Mouse (Mus musculus): Measurements from ENCODE around the gene Col9a1.

The Col9a1 gene

GRCm38 (mm10) chr1:24222231-24222630 lies 44.8 kb downstream of the Col9a1 start:
- no peak for DNase-seq (ENCODE audit: low read depth, low spot score)

- no peak for DNase-seq (ENCODE audit: low read depth, low spot score)
Measured at GRCm38 (mm10) chr1:24222981-24223612, 45.7 kb downstream of the Col9a1 start.

GRCm38 (mm10) chr1:24225825-24226526 lies 48.6 kb downstream of the Col9a1 start:
- no peak for DNase-seq (ENCODE audit: low read depth, low spot score)

- no peak for DNase-seq (ENCODE audit: low read depth, low spot score)
Measured at GRCm38 (mm10) chr1:24226941-24227711, 49.7 kb downstream of the Col9a1 start.

GRCm38 (mm10) chr1:24229552-24229951 lies 52.1 kb downstream of the Col9a1 start:
- no peak for DNase-seq (ENCODE audit: low read depth, low spot score)

- no peak for DNase-seq (ENCODE audit: low read depth, low spot score)
Measured at GRCm38 (mm10) chr1:24230428-24230827, 53.0 kb downstream of the Col9a1 start.

GRCm38 (mm10) chr1:24231504-24232270 lies 54.3 kb downstream of the Col9a1 start:
- DNase-seq (ENCODE audit: low read depth, low spot score) = no peak

GRCm38 (mm10) chr1:24236330-24236729 lies 58.9 kb downstream of the Col9a1 start:
- no peak for DNase-seq (ENCODE audit: low read depth, low spot score)

- DNase-seq (ENCODE audit: low read depth, low spot score) = no peak
Measured at GRCm38 (mm10) chr1:24240039-24240691, 62.8 kb downstream of the Col9a1 start.

DNA sequence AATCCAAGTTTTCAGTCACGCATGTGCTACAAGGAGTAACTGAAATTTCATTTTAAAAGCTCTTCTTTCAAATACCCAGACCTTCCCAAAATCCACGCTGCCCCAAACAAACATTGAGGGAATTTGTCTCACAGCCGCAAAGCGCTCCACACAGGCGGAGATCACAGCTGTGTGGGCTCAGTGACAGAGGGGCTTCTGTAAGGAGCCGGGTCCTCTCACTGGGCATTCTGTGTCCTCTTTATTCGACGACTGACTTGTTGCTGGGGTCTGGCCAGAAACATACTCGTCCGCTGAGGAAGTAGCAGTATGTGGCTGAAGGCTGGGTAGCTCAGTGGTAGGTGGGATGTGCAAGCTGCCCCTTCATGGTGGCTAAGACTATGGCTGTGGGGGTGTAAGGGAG lies 67.5 kb downstream of the Col9a1 start:
- no peak for DNase-seq (ENCODE audit: low read depth, low spot score)

GRCm38 (mm10) chr1:24245700-24246375 lies 68.4 kb downstream of the Col9a1 start:
- DNase-seq (ENCODE audit: low read depth, low spot score) = no peak

GRCm38 (mm10) chr1:24248294-24249104 lies 71.1 kb downstream of the Col9a1 start:
- DNase-seq (ENCODE audit: low read depth, low spot score) = no peak

DNA sequence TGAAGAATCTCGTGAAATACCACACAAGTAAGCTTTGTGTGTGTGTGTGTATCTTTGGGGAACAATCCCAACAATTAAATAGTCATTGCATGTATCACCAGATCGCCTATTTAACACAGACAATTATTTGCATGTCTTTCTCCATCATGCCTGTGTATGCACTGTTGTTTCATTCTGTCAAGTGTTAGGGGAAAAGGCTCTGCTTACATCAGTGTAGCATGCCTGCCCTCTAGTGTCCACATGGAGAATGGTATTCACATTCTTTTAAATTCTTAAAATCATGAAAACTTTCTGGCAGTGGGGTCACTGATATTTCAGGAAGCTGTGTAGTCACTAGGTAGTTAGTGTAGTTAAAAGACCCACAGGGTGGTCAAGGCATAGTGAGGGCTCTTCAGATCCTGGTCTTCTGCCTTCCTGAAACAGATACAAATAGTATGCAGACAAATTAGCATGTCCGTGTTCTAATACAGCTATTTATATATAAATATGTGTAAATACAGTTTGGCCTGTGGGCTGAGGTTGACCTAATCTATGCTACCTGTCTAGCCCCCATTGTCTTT lies 71.8 kb downstream of the Col9a1 start:
- DNase-seq (ENCODE audit: low read depth, low spot score) = no peak

GRCm38 (mm10) chr1:24257961-24258360 lies 80.6 kb downstream of the Col9a1 start:
- no peak for DNase-seq (ENCODE audit: low read depth, low spot score)

DNA sequence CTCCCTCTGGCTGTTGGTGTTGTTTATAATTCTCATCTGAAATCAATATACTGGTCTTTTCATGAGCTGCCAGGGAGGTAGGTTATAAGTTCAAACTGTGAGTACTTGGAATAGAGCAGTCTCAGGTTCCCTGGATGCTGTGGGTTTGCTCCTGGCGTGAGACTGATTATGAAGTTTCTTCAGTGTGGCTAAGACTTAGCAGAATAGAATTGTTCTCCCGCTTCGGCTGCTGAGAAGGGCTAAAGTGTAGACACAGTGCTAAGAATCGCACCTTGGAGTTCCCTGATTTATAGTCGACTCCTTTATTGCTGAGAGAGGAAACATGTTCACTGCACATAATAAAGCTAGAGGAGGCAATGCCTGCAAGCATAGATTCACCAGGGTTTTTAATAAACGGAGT lies 82.0 kb downstream of the Col9a1 start:
- DNase-seq (ENCODE audit: low read depth, low spot score) = no peak

- no peak for DNase-seq (ENCODE audit: low read depth, low spot score)
Measured at GRCm38 (mm10) chr1:24261181-24261580, 83.8 kb downstream of the Col9a1 start.

DNA sequence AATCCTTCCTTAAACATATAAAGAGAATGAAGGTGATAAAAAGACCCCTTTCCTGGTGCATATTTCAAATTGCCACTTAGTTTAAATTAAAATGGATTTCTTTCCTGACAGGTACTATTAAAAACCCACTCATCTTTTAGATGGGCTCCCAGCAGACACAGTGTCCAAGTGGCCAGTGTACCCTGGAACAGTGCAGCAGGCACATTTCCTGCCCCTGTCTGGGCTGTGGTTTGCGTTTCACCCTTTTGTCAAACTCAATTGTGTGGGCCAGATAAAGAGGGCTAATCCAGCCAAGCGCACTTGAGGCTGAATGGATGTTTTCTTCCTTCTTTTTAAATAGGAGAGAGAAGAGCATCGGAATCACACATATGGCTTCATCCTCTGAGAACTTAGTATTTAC lies 89.6 kb downstream of the Col9a1 start:
- no peak for DNase-seq (ENCODE audit: low read depth, low spot score)

DNA sequence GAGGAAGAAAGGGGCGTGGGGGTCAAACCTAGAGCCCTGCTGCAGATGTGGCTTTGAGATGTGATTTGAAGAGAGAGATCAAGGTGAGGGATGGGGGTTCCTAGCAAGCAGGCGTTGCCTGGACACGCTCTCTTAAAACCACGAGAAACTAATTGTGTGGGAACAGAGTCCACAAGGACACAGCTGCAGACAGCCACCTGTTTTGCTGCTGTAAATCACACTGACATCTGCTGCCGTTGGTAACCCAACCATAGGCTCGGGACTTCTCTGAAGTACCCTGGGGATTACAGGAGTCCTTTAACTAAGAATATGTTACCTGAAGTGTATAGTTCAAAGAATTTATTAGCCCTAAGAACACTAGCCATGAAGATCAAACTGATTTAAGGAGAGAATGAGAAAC lies 109.0 kb downstream of the Col9a1 start:
- DNase-seq (ENCODE audit: low read depth, low spot score) = no peak

- DNase-seq (ENCODE audit: low read depth, low spot score) = no peak
Measured at GRCm38 (mm10) chr1:24292515-24292914, 115.1 kb downstream of the Col9a1 start.
